Mouse (Mus musculus): Measurements from ENCODE around the gene Srsf2. TPM values are rescaled to one million over a fixed set of nuclear protein-coding genes. Genes with fewer than 3 reads are reported as not detected.

The Srsf2 gene
- total RNA-seq, 1 experiment from 2014 or later = 573 TPM

GRCm38 (mm10) chr11:116806136-116807071, 46.5 kb downstream of the Srsf2 start:
- ATAC-seq (replicated peaks in 1 of 2; ENCODE audit: insufficient read depth in 1 of 2, low FRiP score in 2 of 2, low TSS enrichment in 1 of 2, low read depth in 1 of 2, poor library complexity in 2 of 2, severe bottlenecking in 2 of 2) = no peak

- ATAC-seq (replicated peaks in 1 of 2; ENCODE audit: insufficient read depth in 1 of 2, low FRiP score in 2 of 2, low TSS enrichment in 1 of 2, low read depth in 1 of 2, poor library complexity in 2 of 2, severe bottlenecking in 2 of 2) = no peak
Measured at GRCm38 (mm10) chr11:116802709-116803108, 50.2 kb downstream of the Srsf2 start.

- ATAC-seq (replicated peaks in 1 of 2; ENCODE audit: insufficient read depth in 1 of 2, low FRiP score in 2 of 2, low TSS enrichment in 1 of 2, low read depth in 1 of 2, poor library complexity in 2 of 2, severe bottlenecking in 2 of 2) = no peak
Measured at GRCm38 (mm10) chr11:116801106-116801505, 51.8 kb downstream of the Srsf2 start.

Other genes starting within 250 kb of the Srsf2 start
- 3.5 and 5.6 TPM in 2 replicates for gene Rhbdf2, start 226.1 kb downstream of the Srsf2 start, total RNA-seq (2017)
- 1.6 TPM in 1 of 2 replicates, not detected in the other for gene Prcd, start 199.6 kb downstream of the Srsf2 start, total RNA-seq (2017)
- gene Cygb, start 198.8 kb downstream of the Srsf2 start, total RNA-seq (2017) = not detected in 2 replicates
- gene St6galnac1, start 77.6 kb downstream of the Srsf2 start, total RNA-seq (2017) = not detected in 2 replicates
- gene Mxra7, start 25.0 kb downstream of the Srsf2 start, total RNA-seq (2017) = 1.2 TPM in 1 of 2 replicates, not detected in the other
- gene Mettl23, start 9.8 kb downstream of the Srsf2 start, total RNA-seq (2017) = 43.4 and 62.1 TPM in 2 replicates
- 53.8 and 62.7 TPM in 2 replicates for gene Jmjd6, start 9.6 kb downstream of the Srsf2 start, total RNA-seq (2017)
- gene Mfsd11, start 654 bp downstream of the Srsf2 start, total RNA-seq (2017) = 9.7 and 22.0 TPM in 2 replicates
- gene Mgat5b, start 65.8 kb upstream of the Srsf2 start, total RNA-seq (2017) = not detected in 2 replicates

Data from hematopoietic stem cell, adult 5-6 weeks (primary cell).